ENCODE assay signal across 19 mouse cellular contexts in the genomic region with DNA sequence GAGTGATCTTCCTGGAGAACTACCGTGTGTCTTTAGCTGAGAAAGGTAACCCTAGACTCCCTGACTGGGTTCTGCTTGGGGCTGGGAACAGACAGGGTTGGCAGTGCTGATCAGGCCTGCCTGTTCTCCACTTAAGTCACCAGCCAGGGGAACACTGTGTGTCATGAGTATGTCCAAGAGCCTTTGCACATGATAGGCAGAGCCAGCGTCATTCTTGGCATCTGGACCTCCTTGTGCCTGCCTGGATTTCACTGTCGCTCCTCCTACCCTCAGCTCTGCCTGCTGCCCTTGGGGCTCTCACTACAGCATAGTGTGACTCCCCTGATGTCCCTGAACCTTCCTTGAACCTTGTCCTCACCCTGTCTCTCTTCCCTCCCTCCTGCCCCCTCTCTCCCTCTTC. TPM values are rescaled to one million over a fixed set of nuclear protein-coding genes. Genes with fewer than 3 reads are reported as not detected.
DNase-seq lines count a peak whose midpoint lies in the region; TF ChIP-seq lines count a peak whose summit lies in the region.
"Had no signal": no experiment of that assay in that cellular context is flagged by ENCODE, and none has a peak within 500 bp of the region (broad histone marks: within the 10 kb centered on the region; RNA-seq: fewer than 3 reads in every experiment).

No protein-coding gene starts in this region.

- H3K27me3 ChIP-seq in heart, adult 2 months (ENCODE audit: control insufficient read depth, insufficient read depth, low read length), result no peaks in the 10 kb centered on the region
- H3K27me3 ChIP-seq: embryonic facial prominence, embryonic 12.5 days; forebrain, embryonic 15.5 days; heart, embryonic 15.5 days; hindbrain, embryonic 12.5 days; limb, embryonic 15.5 days; liver, embryonic 15.5 days; midbrain, embryonic 12.5 days; neural tube, embryonic 12.5 days had no signal

- WGBS in heart, adult 2 months, result 49% methylated on average over 3 of the region's 3 CpGs

- TF ChIP-seq CTCF in heart, adult 2 months (IDR thresholded peaks at IDR 0.05), result no peak

- peak in 1 of 2 experiments; percentile 79 for DNase-seq in heart, adult 2 months
- no peak for DNase-seq in heart, postnatal 4 days
- peak; percentile 87 for DNase-seq in adrenal gland, adult 8-10 months
- DNase-seq in adrenal gland, postnatal 25 days, result peak; percentile 58
- DNase-seq in heart, postnatal 14 days, result peak; percentile 41 to 49
- no peak for DNase-seq in embryo, embryonic 10.5 days (ENCODE audit: low spot score)
- no peak for DNase-seq in left cerebral cortex, adult 18-20 months (ENCODE audit: low spot score in 2 of 2)
- DNase-seq: cerebellum, adult 9-11 months; kidney, postnatal 4 days; thymus, postnatal 36 days had no signal

- peak; percentile 99 for TF ChIP-seq EP300 in heart, adult 2 months (IDR thresholded peaks at IDR 0.05; ENCODE audit: insufficient read depth, low read depth, low read length)

- H3K4me1 ChIP-seq in heart, adult 2 months (ENCODE audit: control insufficient read depth, insufficient read depth, low read length), result peaks cover 1% of the 10 kb centered on the region; the same call in 1 of the 2 replicates
- H3K4me1 ChIP-seq: embryonic facial prominence, embryonic 12.5 days; forebrain, embryonic 15.5 days; heart, embryonic 15.5 days; hindbrain, embryonic 12.5 days; limb, embryonic 15.5 days; liver, embryonic 15.5 days; midbrain, embryonic 12.5 days; neural tube, embryonic 12.5 days had no signal

- TF ChIP-seq POLR2A in heart, adult 2 months (IDR thresholded peaks at IDR 0.05; ENCODE audit: insufficient read depth, low read depth, low read length), result no peak; the same call in 1 of the 2 replicates

- H3K9ac ChIP-seq in heart, adult 2 months (ENCODE audit: low read depth, low read length), result no peak overlapping the region
- H3K9ac ChIP-seq: embryonic facial prominence, embryonic 12.5 days; forebrain, embryonic 15.5 days; heart, embryonic 15.5 days; hindbrain, embryonic 12.5 days; limb, embryonic 15.5 days; liver, embryonic 15.5 days; midbrain, embryonic 12.5 days; neural tube, embryonic 12.5 days had no signal

- intact Hi-C loops in heart, adult 2 months (cut with DNase I), result no loop called here
- intact Hi-C loops in heart, postnatal 14 days (cut with DNase I), result no loop called here

- H3K79me2 ChIP-seq in heart, adult 2 months (replicated peaks; ENCODE audit: control insufficient read depth, insufficient read depth, low read length), result no peaks in the 10 kb centered on the region

- H3K27ac ChIP-seq in heart, adult 2 months, result peak overlapping the region; percentile 69
- H3K27ac ChIP-seq: embryonic facial prominence, embryonic 12.5 days; forebrain, embryonic 15.5 days; heart, embryonic 15.5 days; hindbrain, embryonic 12.5 days; limb, embryonic 15.5 days; liver, embryonic 15.5 days; midbrain, embryonic 12.5 days; neural tube, embryonic 12.5 days had no signal

- H3K36me3 ChIP-seq in heart, adult 2 months (ENCODE audit: control insufficient read depth, insufficient read depth, low read length), result peaks cover 3% of the 10 kb centered on the region

- no peak overlapping the region for H3K4me3 ChIP-seq in heart, adult 2 months
- H3K4me3 ChIP-seq: embryonic facial prominence, embryonic 12.5 days; erythroblast, embryonic 14.5 days; forebrain, embryonic 15.5 days; heart, embryonic 15.5 days; hindbrain, embryonic 12.5 days; limb, embryonic 15.5 days; liver, embryonic 15.5 days; midbrain, embryonic 12.5 days; neural tube, embryonic 12.5 days had no signal

RNA-seq across cellular contexts. Expression of gene Pygb, which starts 39.9 kb away (rescaled TPM):
- 100 to 1,000 TPM; 448 to 514 TPM for total RNA-seq in heart, adult 2 months (2021)
- polyA plus RNA-seq in heart, adult 2 months (2012; rRNA removed), result 343 and 518 TPM in 2 replicates
- total RNA-seq in heart, postnatal 4 days (2021), result 100 to 1,000 TPM; 344 to 352 TPM
- total RNA-seq in adrenal gland, adult 8-10 months (2022), result 10 to 100 TPM; 42.0 to 71.6 (median 58.0) TPM
- 38.5 and 40.8 TPM in 2 replicates for total RNA-seq in adrenal gland, postnatal 25 days (2021)
- total RNA-seq in heart, postnatal 14 days (2021), result 100 to 1,000 TPM; 413 to 424 TPM
- total RNA-seq in left cerebral cortex, adult 18-20 months (2021), result 100 to 1,000 TPM; 129 to 146 TPM

Comparison
In these comparisons a context has a peak if more than half of its experiments do, and no peak if none do; other contexts are left out.
1. DNase-seq: peak in adrenal gland, adult 8-10 months (single experiment), adrenal gland, postnatal 25 days (single experiment) and heart, postnatal 14 days (2 of 2); none in heart, postnatal 4 days (single experiment), embryo, embryonic 10.5 days (single experiment) and left cerebral cortex, adult 18-20 months (0 of 2).